Comparison of ENCODE assay signal across 8 mouse cellular contexts in the genomic region with DNA sequence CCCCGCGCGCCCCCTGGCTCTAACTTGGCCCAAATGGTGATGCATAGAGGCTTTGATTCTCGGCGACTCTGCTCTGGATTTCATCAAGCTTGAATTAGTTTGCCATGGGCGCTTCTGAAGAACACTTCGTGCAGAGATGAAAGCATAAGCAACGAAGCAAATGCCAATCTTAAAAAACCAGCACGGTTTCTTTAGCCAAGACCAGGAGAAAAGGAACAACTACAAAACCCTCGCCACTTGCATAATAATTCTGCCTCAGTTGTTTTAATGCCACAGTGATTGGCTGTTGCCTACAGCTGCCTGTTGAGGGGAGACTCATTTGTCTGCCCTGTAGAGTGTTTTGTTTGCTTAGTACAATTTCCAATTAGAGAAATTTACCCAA. TPM values are rescaled to one million over a fixed set of nuclear protein-coding genes. Genes with fewer than 3 reads are reported as not detected.
A peak's percentile ranks its signal among the peaks of the same experiment; 100 is the strongest.
DNase-seq lines count a peak whose midpoint lies in the region; ATAC-seq and TF ChIP-seq lines count a peak whose summit lies in the region.

No protein-coding gene starts in this region.

- no peak for DNase-seq in left cerebral cortex, adult 2 months (ENCODE audit: extremely low spot score in 1 of 2, low spot score in 2 of 2)
- no peak for DNase-seq in left cerebral cortex, postnatal 4 days
- peak; percentile 60 for DNase-seq in brain, adult 2 months (ENCODE audit: low read depth, low spot score)
- no peak for DNase-seq in heart, postnatal 0 days (ENCODE audit: low spot score)
- no peak for DNase-seq in adrenal gland, postnatal 25 days
- no peak for DNase-seq in B cell, adult 2 months

- no peaks in the 10 kb centered on the region for H3K27me3 ChIP-seq in heart, postnatal 0 days (ENCODE audit: control insufficient read depth, insufficient read depth, low read length)

- H3K4me1 ChIP-seq in heart, postnatal 0 days (ENCODE audit: control insufficient read depth, insufficient read depth), result peaks cover 25% of the 10 kb centered on the region

- no peak for TF ChIP-seq CTCF in left cerebral cortex, adult 2 months (IDR thresholded peaks at IDR 0.05)
- no peak for TF ChIP-seq CTCF in heart, postnatal 0 days (IDR thresholded peaks at IDR 0.05; ENCODE audit: low read depth)

- ATAC-seq in heart, postnatal 0 days (ENCODE audit: insufficient read depth, low read depth), result no peak
- ATAC-seq in megakaryocyte-erythroid progenitor cell, adult 5-6 weeks (replicated peaks; ENCODE audit: low FRiP score, low TSS enrichment, poor library complexity, severe bottlenecking), result no peak

- peaks cover 8% of the 10 kb centered on the region; the same call in 1 of the 2 replicates for H3K36me3 ChIP-seq in heart, postnatal 0 days (replicated peaks; ENCODE audit: control insufficient read depth, insufficient read depth, low read length)
- no peaks in the 10 kb centered on the region for H3K36me3 ChIP-seq in macrophage (ENCODE audit: inconsistent target)

- no peak for TF ChIP-seq EP300 in heart, postnatal 0 days (IDR thresholded peaks at IDR 0.05; ENCODE audit: low read depth)

- peak overlapping the region; percentile 100 for H3K27ac ChIP-seq in left cerebral cortex, adult 2 months
- peak overlapping the region; percentile 100 for H3K27ac ChIP-seq in heart, postnatal 0 days (ENCODE audit: low read depth)
- peak overlapping the region; percentile 33 for H3K27ac ChIP-seq in macrophage

- H3K9me3 ChIP-seq in heart, postnatal 0 days (replicated peaks; ENCODE audit: control insufficient read depth, low read length), result no peaks in the 10 kb centered on the region

- H3K9ac ChIP-seq in heart, postnatal 0 days (replicated peaks; ENCODE audit: low read depth, low read length), result peak overlapping the region; percentile 99

- H3K4me2 ChIP-seq in heart, postnatal 0 days (ENCODE audit: low read depth, low read length), result peak overlapping the region; percentile 76

- peaks cover 51% of the 10 kb centered on the region for H3K79me2 ChIP-seq in macrophage (ENCODE audit: inconsistent target)

- intact Hi-C loops in left cerebral cortex, adult 2 months (cut with DNase I), result loop anchor here (2.0 to 10.0 kb wide), 4 partner anchors 76 to 666 kb away; partner anchors contain the start of genes Cacna1g, Ppp1r9b and Rsad1
- intact Hi-C loops in left cerebral cortex, postnatal 4 days (cut with DNase I), result loop anchor here (5.0 kb wide), 1 partner anchor 144 kb away; the partner anchor contains the start of gene Cacna1g

- WGBS in heart, postnatal 0 days, result 2% methylated on average over 10 of the region's 10 CpGs
- WGBS in macrophage (ENCODE audit: missing documents), result 0% methylated on average over 10 of the region's 10 CpGs

- peak overlapping the region; percentile 80 for H3K4me3 ChIP-seq in left cerebral cortex, adult 2 months
- peak overlapping the region; percentile 77 for H3K4me3 ChIP-seq in heart, postnatal 0 days (ENCODE audit: low read depth, low read length)
- H3K4me3 ChIP-seq in macrophage (ENCODE audit: inconsistent target), result peak overlapping the region; percentile 35

RNA-seq across cellular contexts. Expression of gene Ankrd40, which starts 0.8 kb away (rescaled TPM):
- total RNA-seq in left cerebral cortex, adult 2 months (2021), result 100 to 1,000 TPM; 125 to 126 TPM
- 10 to 100 TPM; 52.1 to 58.1 TPM for total RNA-seq in left cerebral cortex, postnatal 4 days (2021)
- 164 and 181 TPM in 2 replicates for total RNA-seq in heart, postnatal 0 days (2014; rRNA removed; ENCODE audit: low replicate concordance)
- 53.7 and 54.6 TPM in 2 replicates for polyA plus RNA-seq in heart, postnatal 0 days (2015; fragmentation: Nextera tagmentation; extraction: Ambion mirVana)
- total RNA-seq in macrophage (2018; cell fraction: chromatin; rRNA removed), result 10 to 100 TPM; 18.9 to 81.5 (median 44.1) TPM
- 10 to 100 TPM; 47.9 to 86.4 (median 61.7) TPM for total RNA-seq in macrophage (2018; cell fraction: cytosol; rRNA removed)
- 10 to 100 TPM; 26.7 to 81.7 (median 44.8) TPM for total RNA-seq in macrophage (2018; cell fraction: nucleus; rRNA removed)
- 51.9 to 117 TPM (median 63.5 TPM) in 3 replicates for polyA plus RNA-seq in macrophage (2018)
- total RNA-seq in adrenal gland, postnatal 25 days (2021), result 154 and 158 TPM in 2 replicates
- total RNA-seq in megakaryocyte-erythroid progenitor cell, adult 5-6 weeks (2014; fragmentation: Nextera tagmentation), result 19.9 and 20.9 TPM in 2 replicates
- total RNA-seq in megakaryocyte-erythroid progenitor cell, adult 5-6 weeks (2017), result 41.5 and 44.8 TPM in 2 replicates

RNA-seq across cellular contexts. Expression of gene Luc7l3, which starts 6.8 kb away (rescaled TPM):
- 100 to 1,000 TPM; 123 to 124 TPM for total RNA-seq in left cerebral cortex, adult 2 months (2021)
- total RNA-seq in left cerebral cortex, postnatal 4 days (2021), result 100 to 1,000 TPM; 147 to 151 TPM
- 17.9 and 29.2 TPM in 2 replicates for total RNA-seq in heart, postnatal 0 days (2014; rRNA removed; ENCODE audit: low replicate concordance)
- 49.2 and 51.9 TPM in 2 replicates for polyA plus RNA-seq in heart, postnatal 0 days (2015; fragmentation: Nextera tagmentation; extraction: Ambion mirVana)
- 100 to 1,000 TPM; 264 to 986 (median 514) TPM for total RNA-seq in macrophage (2018; cell fraction: chromatin; rRNA removed)
- total RNA-seq in macrophage (2018; cell fraction: cytosol; rRNA removed), result 10 to 100 TPM; 25.9 to 72.8 (median 42.3) TPM
- total RNA-seq in macrophage (2018; cell fraction: nucleus; rRNA removed), result 100 to 1,000 TPM; 133 to 444 (median 250) TPM
- polyA plus RNA-seq in macrophage (2018), result 57.8 to 99.2 TPM (median 95.9 TPM) in 3 replicates
- total RNA-seq in adrenal gland, postnatal 25 days (2021), result 97.2 and 105 TPM in 2 replicates
- total RNA-seq in megakaryocyte-erythroid progenitor cell, adult 5-6 weeks (2014; fragmentation: Nextera tagmentation), result 184 and 223 TPM in 2 replicates
- total RNA-seq in megakaryocyte-erythroid progenitor cell, adult 5-6 weeks (2017), result 419 and 570 TPM in 2 replicates

RNA-seq across cellular contexts. Expression of gene Gm21885, which starts 47.0 kb away (rescaled TPM):
- not detected for total RNA-seq in left cerebral cortex, adult 2 months (2021)
- not detected for total RNA-seq in left cerebral cortex, postnatal 4 days (2021)
- not detected in 2 replicates for total RNA-seq in heart, postnatal 0 days (2014; rRNA removed; ENCODE audit: low replicate concordance)
- 0.15 and 0.30 TPM in 2 replicates for polyA plus RNA-seq in heart, postnatal 0 days (2015; fragmentation: Nextera tagmentation; extraction: Ambion mirVana)
- total RNA-seq in macrophage (2018; cell fraction: chromatin; rRNA removed), result not detected
- total RNA-seq in macrophage (2018; cell fraction: cytosol; rRNA removed), result not detected
- not detected for total RNA-seq in macrophage (2018; cell fraction: nucleus; rRNA removed)
- polyA plus RNA-seq in macrophage (2018), result not detected in 3 replicates
- total RNA-seq in adrenal gland, postnatal 25 days (2021), result not detected in 2 replicates
- total RNA-seq in megakaryocyte-erythroid progenitor cell, adult 5-6 weeks (2014; fragmentation: Nextera tagmentation), result not detected in 2 replicates
- total RNA-seq in megakaryocyte-erythroid progenitor cell, adult 5-6 weeks (2017), result not detected in 2 replicates

Comparison
In these comparisons a context has a peak if more than half of its experiments do, and no peak if none do; other contexts are left out.
1. H3K27ac ChIP-seq: peak in every context shown above with its lines; median percentile 100 in left cerebral cortex, adult 2 months; 100 in heart, postnatal 0 days; 33 in macrophage.